Mouse (Mus musculus) forelimb bud, embryonic 11.5 days (tissue): ENCODE results near the gene Camk1d.

Experiments
- DNase-seq: peaks from one replicate; pipeline ENCODE4 v3.0.0-alpha.2; 2012; ENCODE audit warnings: low read depth, low spot score

The Camk1d gene

GRCm38 (mm10) chr2:5709911-5710310 lies 4.4 kb downstream of the Camk1d start:
- no peak for DNase-seq

DNA sequence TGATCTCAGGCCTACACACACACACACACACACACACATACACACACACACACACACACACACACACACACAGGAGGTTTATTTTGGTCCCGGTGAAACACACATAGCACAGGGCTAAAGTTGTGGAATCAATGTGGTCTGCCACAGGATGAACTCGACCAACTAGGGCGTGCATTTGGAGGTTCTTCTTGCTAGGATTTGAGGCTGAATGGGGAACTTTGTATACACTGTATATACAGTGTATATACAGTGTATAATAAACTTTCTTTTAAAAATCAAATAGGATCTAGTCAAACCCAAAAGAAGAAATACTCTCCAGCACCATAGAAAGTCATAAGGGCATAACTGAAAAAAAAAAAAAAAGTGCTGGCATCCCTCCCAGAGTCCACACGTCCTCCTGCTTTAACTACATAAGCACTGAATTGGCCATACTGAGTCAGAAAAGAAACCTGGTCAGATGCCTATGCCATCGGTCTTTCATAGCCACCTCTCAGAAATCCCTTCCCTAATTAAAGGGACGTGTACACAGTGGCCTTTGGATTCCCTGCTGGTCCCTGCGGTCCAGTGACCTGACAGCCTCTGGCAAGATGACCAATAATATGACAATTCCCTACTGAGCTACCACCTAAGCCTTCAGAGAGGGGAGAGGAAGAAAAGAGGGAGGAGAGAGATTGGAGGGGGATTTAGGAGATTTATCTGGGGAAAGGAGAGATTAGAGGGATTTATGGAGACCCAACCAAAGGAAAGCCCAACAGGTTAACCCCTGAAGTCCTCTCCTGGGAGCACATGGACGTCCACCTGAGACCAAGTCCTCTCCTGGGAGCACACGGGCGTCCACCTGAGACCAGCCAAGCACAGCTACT lies 6.2 kb downstream of the Camk1d start:
- DNase-seq, result no peak

GRCm38 (mm10) chr2:5706618-5707017 lies 7.7 kb downstream of the Camk1d start:
- no peak for DNase-seq

DNA sequence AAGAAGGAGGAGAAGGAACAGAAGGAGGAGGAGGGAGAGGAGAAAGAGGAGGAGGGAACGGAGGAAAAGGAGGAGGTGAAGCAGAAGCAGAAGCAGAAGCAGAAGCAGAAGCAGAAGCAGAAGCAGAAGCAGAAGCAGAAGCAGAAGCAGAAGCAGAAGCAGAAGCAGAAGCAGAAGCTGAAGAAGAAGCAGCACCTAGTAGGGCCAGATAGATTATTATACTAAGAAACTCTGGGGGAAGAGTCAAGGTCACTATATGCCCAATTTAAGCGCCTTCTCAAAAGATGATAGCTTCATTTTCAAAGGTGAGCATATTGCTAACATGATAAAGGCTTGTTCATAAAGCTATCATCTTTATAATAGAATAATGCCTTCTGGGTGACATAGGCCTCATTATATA lies 11.9 kb downstream of the Camk1d start:
- no peak for DNase-seq

DNA sequence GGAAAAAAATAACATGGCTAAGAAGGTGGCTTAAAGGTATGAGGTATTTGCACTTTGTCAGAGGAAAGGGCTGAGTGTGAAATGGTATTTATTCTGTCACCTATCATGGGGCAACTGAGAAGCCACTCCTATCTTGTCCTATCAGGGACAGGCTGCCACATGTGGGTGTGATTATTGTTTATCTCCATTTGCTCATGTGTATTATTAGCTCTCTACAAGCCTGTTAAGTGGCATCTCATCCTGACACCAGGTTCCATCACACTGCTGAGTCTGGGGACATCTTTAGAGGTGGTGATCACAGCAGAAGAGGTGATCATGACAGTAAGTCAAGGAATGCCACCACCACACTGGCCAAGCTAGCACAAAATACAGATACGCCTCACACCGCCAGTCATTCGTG lies 13.4 kb downstream of the Camk1d start:
- DNase-seq, result no peak

GRCm38 (mm10) chr2:5698451-5698850 lies 15.9 kb downstream of the Camk1d start:
- no peak for DNase-seq

DNA sequence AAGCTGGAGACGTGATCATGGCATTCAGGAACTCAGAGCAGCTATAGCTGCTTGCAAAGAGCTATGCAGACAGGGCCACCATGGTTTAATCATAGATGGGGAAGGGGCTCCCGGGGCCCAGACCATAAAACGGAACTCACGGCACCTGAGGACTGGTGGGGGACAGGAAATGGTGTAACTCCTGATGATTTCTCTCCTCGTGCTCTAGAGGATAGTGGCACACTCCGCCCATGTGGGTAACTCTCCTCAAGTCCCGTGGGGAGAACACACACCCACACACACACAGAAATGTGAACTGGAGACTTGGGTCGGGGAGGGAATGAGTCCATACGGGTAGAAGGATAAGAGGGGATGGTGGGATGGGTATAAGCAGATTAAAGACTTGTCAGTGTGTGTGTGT lies 20.2 kb downstream of the Camk1d start:
- no peak for DNase-seq

DNA sequence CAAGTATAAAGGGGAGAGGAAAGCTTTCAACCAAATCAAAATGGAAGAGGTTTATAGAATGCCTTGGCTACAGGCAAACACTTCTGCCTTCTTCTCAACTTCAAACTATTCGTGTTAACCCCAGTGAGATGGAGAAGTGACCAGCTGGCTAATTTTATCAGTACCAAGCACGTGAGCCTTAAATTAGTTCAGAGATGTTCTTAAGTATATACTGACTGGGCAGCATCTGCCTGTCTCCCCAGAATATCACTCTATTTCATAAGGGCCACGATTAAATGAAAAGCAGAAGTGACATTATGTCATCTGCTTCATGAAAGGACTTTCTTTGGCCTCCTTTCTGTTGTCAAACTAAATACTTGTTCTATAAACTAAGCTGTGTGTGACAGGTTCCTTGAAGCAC lies 22.6 kb downstream of the Camk1d start:
- DNase-seq, result no peak

DNA sequence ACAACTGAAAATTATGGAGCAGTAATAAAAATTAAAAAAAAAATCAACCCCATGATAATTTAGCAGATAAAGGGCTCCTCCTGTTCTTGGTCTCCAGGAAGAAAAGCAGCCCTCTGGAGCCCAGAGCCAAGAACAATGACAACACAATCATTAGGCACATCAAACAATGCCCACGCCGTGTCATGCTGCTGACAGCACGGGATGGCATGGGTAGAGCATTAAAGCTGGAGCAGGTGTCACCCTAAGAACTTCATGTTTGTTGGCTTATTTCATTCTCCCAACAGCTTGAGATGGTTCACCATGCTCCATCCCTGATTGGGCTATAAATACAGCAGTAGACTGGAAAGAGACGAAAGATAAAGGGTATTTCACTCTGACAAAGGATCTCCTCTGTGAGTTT lies 30.9 kb downstream of the Camk1d start:
- no peak for DNase-seq

- DNase-seq, result no peak
These were observed 32.4 kb downstream of the Camk1d start for GRCm38 (mm10) chr2:5681909-5682308.

DNA sequence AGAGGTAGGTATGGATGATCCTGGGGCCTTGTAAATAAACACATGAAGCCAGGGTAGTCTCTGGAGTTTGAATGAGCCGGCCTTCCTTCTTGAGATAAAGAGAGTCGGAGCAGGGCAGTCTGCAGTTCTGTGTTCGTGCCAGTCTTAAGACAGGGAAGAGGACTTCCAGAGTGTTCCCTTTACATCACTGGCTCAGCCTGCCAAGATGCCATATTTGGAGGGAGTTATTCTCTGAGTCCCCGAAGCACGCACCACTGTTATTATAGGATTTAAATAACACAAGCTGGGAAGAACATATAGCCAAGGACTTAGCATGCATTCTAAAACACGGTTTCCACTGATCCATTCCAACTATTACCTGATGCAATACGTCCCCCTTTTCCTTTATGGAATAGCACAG lies 33.0 kb downstream of the Camk1d start:
- DNase-seq, result no peak

DNA sequence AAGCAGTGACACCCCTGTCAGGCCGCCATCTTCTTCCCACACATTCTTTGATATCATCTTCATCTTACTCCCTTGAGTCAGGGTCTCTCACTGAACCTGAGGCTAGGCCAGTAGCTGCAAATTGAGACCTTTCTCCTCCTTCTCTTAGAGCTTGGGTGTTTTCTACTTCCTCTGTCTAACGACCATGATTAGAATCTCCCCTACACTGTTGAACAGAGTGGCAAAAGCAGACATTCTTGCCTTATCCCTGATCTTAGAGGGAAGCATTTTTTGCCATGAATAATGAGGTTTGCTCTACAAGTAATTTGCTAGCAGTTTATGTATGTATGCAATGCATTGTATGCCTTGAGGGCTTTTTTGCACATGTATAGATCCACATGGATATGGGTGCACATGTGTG lies 35.3 kb downstream of the Camk1d start:
- DNase-seq, result no peak

DNA sequence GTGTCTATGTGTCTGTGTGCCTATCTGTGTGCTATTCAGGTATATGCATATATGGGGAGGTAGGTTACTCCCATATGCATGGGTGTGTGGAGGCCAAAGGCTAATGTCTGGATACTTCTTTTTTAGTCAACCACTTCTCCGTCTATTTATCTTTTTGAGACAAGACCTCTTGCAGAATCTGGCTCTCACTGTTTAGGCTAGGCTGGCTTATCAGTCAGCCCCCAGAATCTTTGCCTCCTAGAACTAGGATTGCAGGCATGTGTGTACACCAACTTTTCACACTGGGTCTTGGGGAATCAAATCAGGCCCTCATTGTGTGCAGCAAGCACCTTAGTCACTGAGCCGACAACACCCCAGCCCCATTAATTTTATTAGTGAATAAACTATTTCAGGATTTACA lies 36.8 kb downstream of the Camk1d start:
- no peak for DNase-seq

DNA sequence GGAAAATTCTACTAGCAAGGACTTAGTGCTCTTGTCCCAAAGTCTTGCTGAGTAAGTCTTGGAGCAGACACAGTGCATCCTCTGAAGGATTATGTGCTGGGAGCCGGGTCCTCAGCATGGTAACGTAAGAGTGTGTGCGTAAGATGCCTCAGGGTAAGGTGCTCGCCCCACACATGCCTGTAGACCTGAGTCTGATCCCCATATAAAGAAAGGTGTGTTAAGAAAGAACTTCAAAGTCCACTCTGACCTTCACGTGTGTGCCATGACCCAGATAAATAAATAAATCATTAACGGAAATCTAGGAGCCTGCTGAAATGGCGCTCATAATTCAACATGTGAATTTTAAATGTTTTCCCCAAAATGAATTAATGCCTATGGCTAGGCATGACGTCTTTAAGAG lies 37.5 kb downstream of the Camk1d start:
- DNase-seq, result peak; percentile 14

- no peak for DNase-seq
These were observed 38.2 kb downstream of the Camk1d start for GRCm38 (mm10) chr2:5676143-5676483.

GRCm38 (mm10) chr2:5675431-5676142 lies 38.7 kb downstream of the Camk1d start:
- DNase-seq, result no peak

DNA sequence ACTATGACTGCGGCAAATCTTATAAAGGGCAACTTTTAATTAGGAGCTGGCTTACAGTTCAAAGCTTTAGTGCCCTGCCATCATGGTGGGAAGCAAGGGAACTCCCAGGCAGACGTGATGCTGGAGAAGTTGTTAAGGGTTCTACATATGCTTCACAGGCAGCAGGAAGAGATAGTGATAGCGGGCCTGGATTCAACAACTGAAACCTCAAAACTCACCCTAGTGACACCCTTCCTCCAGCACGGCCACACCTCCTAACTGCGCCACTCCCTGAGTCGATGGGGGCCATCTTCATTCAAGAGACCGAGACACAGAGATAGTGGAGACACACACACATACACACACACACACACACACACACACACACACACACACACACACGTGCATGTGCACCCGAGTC lies 39.8 kb downstream of the Camk1d start:
- DNase-seq, result no peak

DNA sequence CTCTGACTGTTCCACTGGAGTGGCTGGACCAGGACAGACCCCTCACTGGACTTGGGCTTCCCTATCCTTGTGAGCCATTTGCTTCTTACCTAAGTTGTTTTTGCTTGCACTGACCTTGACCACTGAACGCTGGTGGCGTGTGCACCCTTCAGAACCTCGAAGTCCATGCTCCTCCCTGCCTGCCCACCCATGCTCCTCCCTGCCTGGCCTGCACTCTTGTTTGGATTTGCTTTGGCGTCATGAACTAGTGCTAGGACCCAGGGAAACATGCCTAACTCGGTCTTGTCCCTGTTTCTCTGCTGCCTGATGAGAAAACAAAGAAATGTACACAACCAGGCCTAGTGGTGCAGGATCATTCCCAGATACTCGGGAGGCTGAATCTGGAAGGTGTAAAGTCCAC lies 40.5 kb downstream of the Camk1d start:
- no peak for DNase-seq

DNA sequence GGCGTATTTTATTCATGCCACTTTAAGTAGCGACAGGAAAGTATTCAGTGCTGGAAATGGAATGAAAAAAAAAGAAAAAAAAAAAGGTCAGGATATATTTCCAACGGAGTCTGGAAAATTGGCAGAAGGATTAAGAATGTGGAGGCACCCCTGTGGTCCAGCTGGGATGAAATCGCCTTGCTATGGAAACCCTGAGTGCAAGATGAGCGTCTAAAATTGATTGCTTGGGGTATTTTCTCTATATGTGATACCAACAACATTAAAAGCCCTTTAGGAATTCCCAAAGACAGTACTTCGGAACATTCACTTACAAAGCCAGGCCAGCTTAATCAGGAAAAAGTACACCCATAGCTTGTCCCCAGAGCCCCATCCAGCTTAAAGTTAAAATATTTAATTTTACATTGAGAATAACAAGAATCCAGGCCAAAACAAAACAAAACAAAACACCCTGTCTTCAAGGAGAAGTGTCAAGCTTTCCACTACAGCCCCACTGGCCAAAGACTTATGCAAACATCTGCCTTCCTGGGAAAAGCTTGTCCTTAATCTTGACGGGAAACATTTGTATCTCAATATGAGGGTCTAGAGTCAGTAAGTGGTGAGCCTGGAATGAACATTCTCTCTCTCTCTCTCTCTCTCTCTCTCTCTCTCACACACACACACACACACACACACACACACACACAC lies 41.3 kb downstream of the Camk1d start:
- DNase-seq, result no peak

DNA sequence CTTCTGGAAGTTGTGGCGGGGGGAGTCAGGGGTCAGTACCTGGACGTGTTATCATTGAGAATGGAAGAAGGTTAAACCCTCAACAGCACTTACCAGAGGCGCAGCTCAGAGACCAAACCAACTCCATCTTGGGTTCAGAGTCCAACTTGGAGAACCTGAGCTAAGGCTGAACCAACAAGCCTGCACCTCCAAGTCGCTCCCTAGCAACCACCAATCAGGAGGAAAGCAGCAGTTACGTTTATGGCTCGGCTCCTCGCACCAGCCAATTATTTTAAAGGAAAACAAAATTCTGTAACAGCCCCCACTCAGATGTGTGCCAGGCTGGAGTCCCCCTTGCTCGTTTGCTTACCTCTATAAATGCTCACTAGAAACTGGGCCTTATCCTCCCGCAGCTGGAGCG lies 44.2 kb downstream of the Camk1d start:
- DNase-seq, result no peak

DNA sequence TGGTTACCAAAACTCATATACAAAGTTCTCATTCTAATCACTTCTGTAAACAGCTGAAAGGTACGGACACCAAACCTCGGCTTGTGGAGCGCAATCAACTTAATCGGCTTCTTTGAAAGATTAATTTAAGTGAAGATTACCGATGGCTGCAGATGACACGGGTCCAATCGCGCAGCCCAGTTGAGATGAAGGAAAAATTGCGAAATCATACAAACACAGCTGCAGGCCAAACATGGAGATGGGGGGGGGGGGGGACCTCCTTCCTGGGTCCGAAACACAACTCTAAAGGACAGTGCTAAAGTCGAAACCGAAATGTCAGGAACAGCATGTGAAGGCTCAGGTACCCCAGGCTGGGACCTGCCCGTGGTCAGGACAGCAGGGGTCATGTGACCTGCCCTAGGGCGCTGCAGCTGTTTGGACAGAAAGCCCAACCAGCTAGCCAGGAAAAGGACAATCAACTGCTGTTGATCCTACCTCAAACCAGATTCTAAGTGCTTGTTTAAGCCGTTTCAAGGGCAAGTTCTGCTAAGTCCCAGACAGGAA lies 44.7 kb downstream of the Camk1d start:
- DNase-seq, result no peak

GRCm38 (mm10) chr2:5668940-5669339 lies 45.4 kb downstream of the Camk1d start:
- DNase-seq, result no peak
